16 mouse cellular contexts compared by ENCODE assay signal in the genomic region with DNA sequence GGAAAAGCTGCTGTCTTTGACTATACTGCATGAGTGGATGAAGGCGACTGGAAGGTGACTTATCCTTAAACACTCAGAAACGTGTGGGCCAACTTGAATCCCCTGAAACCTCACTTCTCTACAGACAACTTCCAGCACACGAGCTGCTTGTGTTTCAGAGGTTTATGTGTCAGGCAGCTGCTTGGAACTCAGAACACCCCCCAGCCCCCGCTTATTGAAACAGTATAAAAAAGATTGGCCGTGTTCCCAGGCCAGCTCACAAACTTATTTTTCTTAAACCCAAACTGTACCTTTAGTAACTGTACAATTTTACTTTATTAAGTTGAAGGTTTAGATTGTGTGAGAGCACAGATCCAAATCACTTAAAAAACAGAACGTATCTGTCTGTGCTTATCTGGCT. TPM values are rescaled to one million over a fixed set of nuclear protein-coding genes. Genes with fewer than 3 reads are reported as not detected.
DNase-seq lines count a peak whose midpoint lies in the region; ATAC-seq lines count a peak whose summit lies in the region.
"Had no signal": no experiment of that assay in that cellular context is flagged by ENCODE, and none has a peak within 500 bp of the region (broad histone marks: within the 10 kb centered on the region; RNA-seq: fewer than 3 reads in every experiment).

No protein-coding gene starts in this region.

- no peaks in the 10 kb centered on the region for H3K27me3 ChIP-seq in intestine, embryonic 15.5 days (replicated peaks)
- no peaks in the 10 kb centered on the region for H3K27me3 ChIP-seq in intestine, embryonic 16.5 days (replicated peaks; ENCODE audit: control insufficient read depth, insufficient read depth, low read length)
- no peaks in the 10 kb centered on the region for H3K27me3 ChIP-seq in embryonic facial prominence, embryonic 14.5 days (replicated peaks; ENCODE audit: control insufficient read depth, insufficient read depth, low read length)
- H3K27me3 ChIP-seq in stomach, embryonic 16.5 days (ENCODE audit: control insufficient read depth, insufficient read depth, low read length) = no peaks in the 10 kb centered on the region
- H3K27me3 ChIP-seq in neural tube, embryonic 15.5 days (replicated peaks) = no peaks in the 10 kb centered on the region

- H3K27ac ChIP-seq in intestine, embryonic 15.5 days = 0 out of 2 replicates have a peak overlapping the region, but pooled peaks have one; percentile 27
- no peak overlapping the region for H3K27ac ChIP-seq in intestine, embryonic 16.5 days (ENCODE audit: low read length)
- H3K27ac ChIP-seq in embryonic facial prominence, embryonic 14.5 days (replicated peaks; ENCODE audit: low read depth, low read length) = peak overlapping the region; percentile 53
- H3K27ac ChIP-seq in stomach, embryonic 16.5 days (ENCODE audit: low read length) = peak overlapping the region; percentile 56
- no peak overlapping the region for H3K27ac ChIP-seq in neural tube, embryonic 15.5 days (replicated peaks)

- H3K4me2 ChIP-seq in intestine, embryonic 15.5 days (replicated peaks) = no peak overlapping the region
- no peak overlapping the region for H3K4me2 ChIP-seq in intestine, embryonic 16.5 days (ENCODE audit: low read depth, low read length)
- no peak overlapping the region for H3K4me2 ChIP-seq in embryonic facial prominence, embryonic 14.5 days (ENCODE audit: low read depth, low read length)
- no peak overlapping the region for H3K4me2 ChIP-seq in stomach, embryonic 16.5 days (ENCODE audit: low read depth, low read length)
- no peak overlapping the region for H3K4me2 ChIP-seq in neural tube, embryonic 15.5 days

- no peak overlapping the region for H3K9ac ChIP-seq in intestine, embryonic 15.5 days
- H3K9ac ChIP-seq in intestine, embryonic 16.5 days (ENCODE audit: low read depth, low read length) = no peak overlapping the region
- no peak overlapping the region for H3K9ac ChIP-seq in embryonic facial prominence, embryonic 14.5 days (ENCODE audit: low read depth, low read length)
- H3K9ac ChIP-seq in stomach, embryonic 16.5 days (ENCODE audit: low read length) = no peak overlapping the region
- no peak overlapping the region for H3K9ac ChIP-seq in neural tube, embryonic 15.5 days (replicated peaks)

- no peaks in the 10 kb centered on the region for H3K4me1 ChIP-seq in intestine, embryonic 15.5 days (replicated peaks)
- H3K4me1 ChIP-seq in intestine, embryonic 16.5 days (ENCODE audit: control insufficient read depth, insufficient read depth, low read length) = peaks cover 3% of the 10 kb centered on the region; the same call in 1 of the 2 replicates
- H3K4me1 ChIP-seq in embryonic facial prominence, embryonic 14.5 days (ENCODE audit: control insufficient read depth, insufficient read depth, low read length) = peaks cover 14% of the 10 kb centered on the region
- H3K4me1 ChIP-seq in stomach, embryonic 16.5 days (ENCODE audit: control insufficient read depth, insufficient read depth, low read length) = peaks cover 15% of the 10 kb centered on the region
- H3K4me1 ChIP-seq in neural tube, embryonic 15.5 days = peaks cover 3% of the 10 kb centered on the region; the same call in 1 of the 2 replicates

- peak; percentile 10 for DNase-seq in lung, postnatal 10 days
- no peak for DNase-seq in lung, postnatal 25 days (ENCODE audit: low spot score)
- peak; percentile 92 for DNase-seq in embryonic facial prominence, embryonic 14.5 days (ENCODE audit: low spot score)
- DNase-seq: adrenal gland, adult 2 months; cerebellum, adult 9-11 months; gastrocnemius, postnatal 10 days; heart, adult 11 months; kidney, postnatal 36 days; layer of hippocampus, adult 9-11 months; lung, postnatal 4 days; thymus, postnatal 25 days had no signal

- no peaks in the 10 kb centered on the region for H3K9me3 ChIP-seq in intestine, embryonic 15.5 days
- no peaks in the 10 kb centered on the region for H3K9me3 ChIP-seq in intestine, embryonic 16.5 days (ENCODE audit: control insufficient read depth, low read length)
- H3K9me3 ChIP-seq in embryonic facial prominence, embryonic 14.5 days (ENCODE audit: control insufficient read depth, low read length) = no peaks in the 10 kb centered on the region
- no peaks in the 10 kb centered on the region for H3K9me3 ChIP-seq in stomach, embryonic 16.5 days (replicated peaks; ENCODE audit: control insufficient read depth, low read length)
- no peaks in the 10 kb centered on the region for H3K9me3 ChIP-seq in neural tube, embryonic 15.5 days (replicated peaks)

- 0 out of 2 replicates have a peak, but pooled peaks have one; percentile 23 for ATAC-seq in intestine, embryonic 15.5 days
- no peak for ATAC-seq in intestine, embryonic 16.5 days
- ATAC-seq in embryonic facial prominence, embryonic 14.5 days (ENCODE audit: low read depth) = peak; percentile 55; the same call in 1 of the 2 replicates
- peak; percentile 25; the same call in 1 of the 2 replicates for ATAC-seq in stomach, embryonic 16.5 days (ENCODE audit: insufficient read depth, low FRiP score)
- no peak for ATAC-seq in neural tube, embryonic 15.5 days (ENCODE audit: low FRiP score)
- ATAC-seq: midbrain, embryonic 16.5 days had no signal

- H3K36me3 ChIP-seq in intestine, embryonic 15.5 days = no peaks in the 10 kb centered on the region
- no peaks in the 10 kb centered on the region for H3K36me3 ChIP-seq in intestine, embryonic 16.5 days (ENCODE audit: control insufficient read depth, insufficient read depth, low read length)
- H3K36me3 ChIP-seq in embryonic facial prominence, embryonic 14.5 days (ENCODE audit: control insufficient read depth, insufficient read depth, low read length) = no peaks in the 10 kb centered on the region
- H3K36me3 ChIP-seq in stomach, embryonic 16.5 days (ENCODE audit: control insufficient read depth, insufficient read depth, low read length) = no peaks in the 10 kb centered on the region
- H3K36me3 ChIP-seq in neural tube, embryonic 15.5 days = no peaks in the 10 kb centered on the region

- WGBS in intestine, embryonic 15.5 days = 38% methylated on average over 6 of the region's 6 CpGs
- WGBS in intestine, embryonic 16.5 days = 41% methylated on average over 6 of the region's 6 CpGs
- WGBS in embryonic facial prominence, embryonic 14.5 days = 33% methylated on average over 6 of the region's 6 CpGs
- 29% methylated on average over 6 of the region's 6 CpGs for WGBS in stomach, embryonic 16.5 days
- WGBS in neural tube, embryonic 15.5 days = 62% methylated on average over 6 of the region's 6 CpGs

- no peak overlapping the region for H3K4me3 ChIP-seq in intestine, embryonic 15.5 days (replicated peaks)
- no peak overlapping the region for H3K4me3 ChIP-seq in intestine, embryonic 16.5 days (ENCODE audit: low read length)
- no peak overlapping the region for H3K4me3 ChIP-seq in embryonic facial prominence, embryonic 14.5 days (ENCODE audit: low read depth, low read length)
- no peak overlapping the region for H3K4me3 ChIP-seq in stomach, embryonic 16.5 days (replicated peaks; ENCODE audit: low read length)
- H3K4me3 ChIP-seq in neural tube, embryonic 15.5 days (replicated peaks) = no peak overlapping the region

RNA-seq across cellular contexts. Expression of gene Ppp1r9a, which starts 53.9 kb away (rescaled TPM):
- 12.0 and 13.0 TPM in 2 replicates for polyA plus RNA-seq in intestine, embryonic 15.5 days (2015; fragmentation: Nextera tagmentation; extraction: Ambion mirVana)
- 6.1 and 7.5 TPM in 2 replicates for polyA plus RNA-seq in intestine, embryonic 16.5 days (2015; fragmentation: Nextera tagmentation; extraction: Ambion mirVana)
- 17.1 and 20.6 TPM in 2 replicates for polyA plus RNA-seq in embryonic facial prominence, embryonic 14.5 days (2014; fragmentation: Nextera tagmentation; extraction: Ambion mirVana)
- polyA plus RNA-seq in stomach, embryonic 16.5 days (2015; fragmentation: Nextera tagmentation; extraction: Ambion mirVana) = 9.2 and 14.8 TPM in 2 replicates
- 34.3 and 38.9 TPM in 2 replicates for polyA plus RNA-seq in neural tube, embryonic 15.5 days (2015; fragmentation: Nextera tagmentation; extraction: Ambion mirVana)

Comparison
In these comparisons a context has a peak if more than half of its experiments do, and no peak if none do; other contexts are left out.
1. ATAC-seq: peak in intestine, embryonic 15.5 days (single experiment), embryonic facial prominence, embryonic 14.5 days (single experiment) and stomach, embryonic 16.5 days (single experiment); none in intestine, embryonic 16.5 days (single experiment) and neural tube, embryonic 15.5 days (single experiment).
2. H3K27ac ChIP-seq: peak in intestine, embryonic 15.5 days (single experiment), embryonic facial prominence, embryonic 14.5 days (single experiment) and stomach, embryonic 16.5 days (single experiment); none in intestine, embryonic 16.5 days (single experiment) and neural tube, embryonic 15.5 days (single experiment).